Mouse (Mus musculus) kidney, embryonic 15.5 days (tissue): ENCODE data around the gene Hspbp1. TPM values are rescaled to one million over a fixed set of nuclear protein-coding genes. Genes with fewer than 3 reads are reported as not detected.

Source experiments
- ATAC-seq: fragments of 200-750 bp; cut with Nextera tagmentation; replicated peaks from 2 replicates; pipeline ENCODE4 v1.8.0; 2017; ENCODE audit warnings: moderate TSS enrichment; ENCODE audit not compliant: low FRiP score
- H3K27ac ChIP-seq: fragments of 300-500 bp; sonication (generic); 2 replicates; pipeline ENCODE4 v1.5.1; 2015; ENCODE audit warnings: mild to moderate bottlenecking, inconsistent platforms
- H3K27me3 ChIP-seq: fragments of 300-500 bp; sonication (generic); 2 replicates; pipeline ENCODE4 v1.6.1; 2015; ENCODE audit warnings: inconsistent platforms
- H3K36me3 ChIP-seq: fragments of 300-500 bp; sonication (generic); 2 replicates; pipeline ENCODE4 v1.6.1; 2015; ENCODE audit warnings: inconsistent platforms
- H3K4me1 ChIP-seq: fragments of 300-500 bp; sonication (generic); 2 replicates; pipeline ENCODE4 v1.6.1; 2015; ENCODE audit warnings: inconsistent platforms
- H3K4me2 ChIP-seq: fragments of 300-500 bp; sonication (generic); 2 replicates; pipeline ENCODE4 v1.6.1; 2015; ENCODE audit warnings: moderate library complexity, mild to moderate bottlenecking, inconsistent platforms
- H3K4me3 ChIP-seq: fragments of 300-500 bp; sonication (generic); replicated peaks from 2 replicates; pipeline ENCODE4 v1.5.1; 2015; ENCODE audit warnings: mild to moderate bottlenecking, inconsistent platforms
- H3K9ac ChIP-seq: fragments of 300-500 bp; sonication (generic); 2 replicates; pipeline ENCODE4 v1.6.1; 2015; ENCODE audit warnings: mild to moderate bottlenecking, inconsistent platforms
- H3K9me3 ChIP-seq: fragments of 300-500 bp; sonication (generic); replicated peaks from 2 replicates; pipeline ENCODE4 v1.6.1; 2016; ENCODE audit warnings: inconsistent platforms
- WGBS: fragments of 180-500 bp; shearing (Covaris S2); methylation state at CpG from one replicate; pipeline ENCODE4 v1.1.7; 2015; ENCODE audit warnings: mixed read lengths; 5-methylcytosine and 5-hydroxymethylcytosine counted together
- polyA plus RNA-seq: library from polyadenylated mRNA; unstranded; fragments of >200 nt; fragmentation: Nextera tagmentation; extraction: Ambion mirVana; gene quantifications from 2 replicates; pipeline ENCODE4 v1.2.1, GENCODE M21; 2015

The Hspbp1 gene
- polyA plus RNA-seq, 1 experiment from 2014 or later = 119 TPM

DNA sequence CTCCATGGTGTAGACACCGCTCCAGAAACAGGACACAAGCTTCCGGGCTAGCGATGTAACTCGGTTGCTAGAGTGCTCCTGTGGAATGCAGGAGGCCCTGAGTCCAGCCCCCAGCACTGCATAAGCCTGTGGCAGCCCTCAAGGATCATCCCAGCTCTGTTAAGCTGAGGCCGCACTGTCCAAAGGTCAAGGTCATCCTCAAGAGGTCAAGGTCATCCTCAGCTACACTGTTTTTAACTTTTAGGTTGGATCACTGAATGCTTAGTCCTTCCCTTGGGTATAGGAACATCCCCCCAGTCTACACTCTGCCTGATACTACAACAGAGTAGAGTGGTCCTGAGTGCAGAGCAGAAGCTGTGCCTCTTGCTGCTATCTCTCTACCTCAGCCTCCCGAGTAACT lies 8.1 kb upstream of the Hspbp1 start:
- no peak overlapping the region for H3K27ac ChIP-seq
- no peaks in the 10 kb centered on the region for H3K27me3 ChIP-seq
- no peak overlapping the region for H3K9ac ChIP-seq
- no peak for ATAC-seq
- 85% methylated on average over 6 of the region's 6 CpGs for WGBS
- H3K4me2 ChIP-seq = no peak overlapping the region
- peaks cover 15% of the 10 kb centered on the region for H3K4me1 ChIP-seq
- no peak overlapping the region for H3K4me3 ChIP-seq
- peaks cover 48% of the 10 kb centered on the region for H3K36me3 ChIP-seq
- no peaks in the 10 kb centered on the region for H3K9me3 ChIP-seq

- Histone ChIP-seq H3K27ac (peak overlapping the region; percentile 83), H3K27me3 (no peaks in the 10 kb centered on the region), H3K9me3 (no peaks in the 10 kb centered on the region), H3K4me3 (peak overlapping the region; percentile 78), H3K4me2 (peak overlapping the region; percentile 94), H3K9ac (peak overlapping the region; percentile 98), H3K36me3 (peaks cover 31% of the 10 kb centered on the region), H3K4me1 (peaks cover 15% of the 10 kb centered on the region)
- WGBS = 5% methylated on average over 18 of the region's 35 CpGs
- ATAC-seq = peak; percentile 76
These were observed 6.2 kb upstream of the Hspbp1 start for GRCm38 (mm10) chr7:4690951-4691653.

- Histone ChIP-seq H3K4me2 (peak within 1 kb of the TSS; percentile 94), H3K36me3 (peaks cover 24% of the 10 kb centered on the region), H3K9me3 (no peaks in the 10 kb centered on the region), H3K9ac (peak within 1 kb of the TSS; percentile 98), H3K27ac (peak within 1 kb of the TSS; percentile 83), H3K4me3 (peak within 1 kb of the TSS; percentile 78), H3K27me3 (no peaks in the 10 kb centered on the region), H3K4me1 (peaks cover 15% of the 10 kb centered on the region)
- 0% methylated on average over 5 of the region's 18 CpGs for WGBS
- peak; percentile 77 for ATAC-seq
These were observed 5.5 kb upstream of the Hspbp1 start, which contains the start of gene Brsk1 for GRCm38 (mm10) chr7:4690387-4690786. TSS of gene Brsk1 (plus strand) at chr7:4690604.

- Histone ChIP-seq H3K4me1 (peaks cover 12% of the 10 kb centered on the region), H3K9me3 (no peaks in the 10 kb centered on the region), H3K27me3 (no peaks in the 10 kb centered on the region), H3K36me3 (peaks cover 34% of the 10 kb centered on the region), H3K9ac (peak overlapping the region; percentile 59), H3K4me3 (peak overlapping the region; percentile 89), H3K27ac (peak overlapping the region; percentile 81), H3K4me2 (peak overlapping the region; percentile 94)
- no peak for ATAC-seq
- WGBS = 2% methylated on average over 13 of the region's 13 CpGs
These were observed 665 bp downstream of the Hspbp1 start for GRCm38 (mm10) chr7:4684203-4684602.

GRCm38 (mm10) chr7:4683307-4683706 lies 1.6 kb downstream of the Hspbp1 start:
- H3K9me3 ChIP-seq = no peaks in the 10 kb centered on the region
- no peak for ATAC-seq
- 81% methylated on average over 5 of the region's 5 CpGs for WGBS
- no peak overlapping the region for H3K27ac ChIP-seq
- no peak overlapping the region for H3K9ac ChIP-seq
- H3K36me3 ChIP-seq = peaks cover 39% of the 10 kb centered on the region
- no peaks in the 10 kb centered on the region for H3K27me3 ChIP-seq
- H3K4me2 ChIP-seq = no peak overlapping the region
- no peak overlapping the region for H3K4me3 ChIP-seq
- peaks cover 12% of the 10 kb centered on the region for H3K4me1 ChIP-seq

DNA sequence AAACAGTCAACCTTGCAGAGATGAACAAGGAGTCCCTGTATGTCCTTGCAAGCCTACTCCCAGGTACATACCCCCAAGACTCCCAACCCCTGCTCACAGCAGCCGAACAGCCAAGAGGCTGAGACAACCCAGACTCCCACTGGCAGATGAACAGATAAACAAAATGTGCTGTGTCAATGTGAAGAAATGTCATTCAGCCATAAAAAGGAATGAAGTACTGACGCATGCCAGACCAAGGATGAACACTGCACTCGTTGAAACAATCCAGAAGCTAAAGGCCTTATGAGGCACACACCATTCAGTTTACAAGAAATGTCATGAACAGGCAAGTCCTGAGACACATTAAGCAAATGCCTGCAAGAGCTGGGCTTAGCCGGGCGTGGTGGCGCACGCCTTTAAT lies 9.7 kb downstream of the Hspbp1 start:
- no peaks in the 10 kb centered on the region for H3K4me1 ChIP-seq
- no peaks in the 10 kb centered on the region for H3K9me3 ChIP-seq
- no peak overlapping the region for H3K27ac ChIP-seq
- H3K4me2 ChIP-seq = no peak overlapping the region
- H3K36me3 ChIP-seq = peaks cover 85% of the 10 kb centered on the region
- H3K9ac ChIP-seq = no peak overlapping the region
- H3K4me3 ChIP-seq = no peak overlapping the region
- H3K27me3 ChIP-seq = no peaks in the 10 kb centered on the region
- no peak for ATAC-seq
- WGBS = 85% methylated on average over 7 of the region's 7 CpGs

- Histone ChIP-seq H3K27ac (no peak overlapping the region), H3K4me1 (no peaks in the 10 kb centered on the region), H3K4me3 (no peak overlapping the region), H3K27me3 (no peaks in the 10 kb centered on the region), H3K9ac (no peak overlapping the region), H3K4me2 (no peak overlapping the region), H3K9me3 (no peaks in the 10 kb centered on the region), H3K36me3 (peaks cover 82% of the 10 kb centered on the region)
- ATAC-seq = no peak
- 91% methylated on average over 12 of the region's 12 CpGs for WGBS
These were observed 10.6 kb downstream of the Hspbp1 start for GRCm38 (mm10) chr7:4674114-4674731.

DNA sequence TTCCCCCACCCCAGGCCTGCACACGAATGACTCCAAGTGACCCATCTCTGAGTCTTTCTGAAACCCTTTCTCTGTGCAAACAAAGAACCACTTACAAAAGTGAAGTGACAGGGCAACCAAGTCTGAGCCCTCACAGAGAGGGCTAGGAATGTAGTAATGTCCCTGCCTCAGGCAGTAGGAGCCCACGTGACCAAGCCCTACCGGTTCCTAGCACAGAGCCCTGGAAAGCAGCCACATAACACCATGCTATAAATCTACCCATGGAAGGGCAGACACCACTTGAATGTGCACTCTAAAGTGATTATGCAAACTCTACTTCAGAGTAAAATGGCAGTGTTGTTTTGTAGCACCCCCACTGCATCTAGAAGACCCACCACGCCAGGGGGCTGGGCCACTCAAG lies 12.9 kb downstream of the Hspbp1 start:
- Histone ChIP-seq H3K27me3 (no peaks in the 10 kb centered on the region), H3K9ac (no peak overlapping the region), H3K4me2 (no peak overlapping the region), H3K9me3 (no peaks in the 10 kb centered on the region), H3K4me1 (no peaks in the 10 kb centered on the region), H3K36me3 (peaks cover 85% of the 10 kb centered on the region), H3K4me3 (no peak overlapping the region), H3K27ac (peak overlapping the region; percentile 15; the same call in 1 of the 2 replicates)
- peak; percentile 69; the same call in 1 of the 2 replicates for ATAC-seq
- 56% methylated on average over 4 of the region's 4 CpGs for WGBS

- ATAC-seq = peak; percentile 60; the same call in 1 of the 2 replicates
- H3K27ac ChIP-seq = no peak overlapping the region
- 91% methylated on average over 8 of the region's 8 CpGs for WGBS
- H3K9me3 ChIP-seq = no peaks in the 10 kb centered on the region
- H3K27me3 ChIP-seq = no peaks in the 10 kb centered on the region
- H3K4me3 ChIP-seq = no peak overlapping the region
- peaks cover 88% of the 10 kb centered on the region for H3K36me3 ChIP-seq
- no peak overlapping the region for H3K9ac ChIP-seq
- H3K4me1 ChIP-seq = no peaks in the 10 kb centered on the region
- no peak overlapping the region for H3K4me2 ChIP-seq
These were observed 14.1 kb downstream of the Hspbp1 start for GRCm38 (mm10) chr7:4670655-4671255.

- H3K36me3 ChIP-seq = peaks cover 85% of the 10 kb centered on the region
- 92% methylated on average over 9 of the region's 9 CpGs for WGBS
These were observed 15.7 kb downstream of the Hspbp1 start for GRCm38 (mm10) chr7:4669156-4669555.

DNA sequence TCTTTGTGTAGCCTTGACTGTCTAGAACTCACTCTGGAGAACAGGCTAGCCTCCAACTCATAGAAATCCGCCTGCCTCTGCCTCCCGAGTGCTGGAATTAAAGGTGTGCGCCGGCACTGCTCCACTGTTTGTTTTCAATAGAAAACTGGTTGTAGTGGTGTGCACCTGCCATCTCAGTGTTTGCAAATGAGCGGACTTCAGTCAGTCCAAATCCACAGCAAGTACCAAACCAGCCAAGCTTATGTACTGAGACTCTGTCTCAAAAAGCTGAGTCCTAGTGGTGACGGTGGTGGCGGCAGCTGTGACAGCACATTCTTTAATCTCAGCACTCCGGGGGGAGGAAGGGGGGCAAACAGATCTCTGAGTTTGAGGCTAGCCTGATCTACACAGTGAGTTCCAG lies 16.4 kb downstream of the Hspbp1 start:
- no peaks in the 10 kb centered on the region for H3K9me3 ChIP-seq
- H3K4me1 ChIP-seq = no peaks in the 10 kb centered on the region
- ATAC-seq = no peak
- no peak overlapping the region for H3K4me3 ChIP-seq
- no peak overlapping the region for H3K9ac ChIP-seq
- H3K27me3 ChIP-seq = no peaks in the 10 kb centered on the region
- no peak overlapping the region for H3K4me2 ChIP-seq
- H3K36me3 ChIP-seq = peaks cover 84% of the 10 kb centered on the region
- 96% methylated on average over 8 of the region's 8 CpGs for WGBS
- no peak overlapping the region for H3K27ac ChIP-seq

More at GRCm38 (mm10) chr7:4669156-4669555, 15.7 kb downstream of the Hspbp1 start:
- Histone ChIP-seq H3K4me3 (no peak overlapping the region), H3K9me3 (no peaks in the 10 kb centered on the region), H3K9ac (no peak overlapping the region), H3K4me2 (no peak overlapping the region), H3K27ac (no peak overlapping the region), H3K4me1 (no peaks in the 10 kb centered on the region), H3K27me3 (no peaks in the 10 kb centered on the region)
- no peak for ATAC-seq

- no peak for ATAC-seq
- peaks cover 84% of the 10 kb centered on the region for H3K36me3 ChIP-seq
These were observed 18.0 kb downstream of the Hspbp1 start for GRCm38 (mm10) chr7:4666871-4667270.

More at GRCm38 (mm10) chr7:4666871-4667270, 18.0 kb downstream of the Hspbp1 start:
- no peaks in the 10 kb centered on the region for H3K4me1 ChIP-seq
- no peaks in the 10 kb centered on the region for H3K9me3 ChIP-seq
- no peak overlapping the region for H3K4me3 ChIP-seq
- no peak overlapping the region for H3K4me2 ChIP-seq
- no peak overlapping the region for H3K9ac ChIP-seq
- 95% methylated on average over 5 of the region's 5 CpGs for WGBS
- H3K27me3 ChIP-seq = no peaks in the 10 kb centered on the region
- H3K27ac ChIP-seq = no peak overlapping the region
